Mouse (Mus musculus): ENCODE measurements around the gene Lekr1.

GRCm38 (mm10) chr3:65650156-65650815, 15.7 kb upstream of the Lekr1 start:
- TF ChIP-seq CTCF (IDR thresholded peaks at IDR 0.05; ENCODE audit: borderline replicate concordance, insufficient read depth, low read depth, low read length) = no peak
- TF ChIP-seq POLR2A (IDR thresholded peaks at IDR 0.05; ENCODE audit: borderline replicate concordance, insufficient read depth, low read length) = no peak

Data from cerebellum, adult 2 months (tissue).